Mouse (Mus musculus): ENCODE data around the gene Cpox.

The Cpox gene

DNA sequence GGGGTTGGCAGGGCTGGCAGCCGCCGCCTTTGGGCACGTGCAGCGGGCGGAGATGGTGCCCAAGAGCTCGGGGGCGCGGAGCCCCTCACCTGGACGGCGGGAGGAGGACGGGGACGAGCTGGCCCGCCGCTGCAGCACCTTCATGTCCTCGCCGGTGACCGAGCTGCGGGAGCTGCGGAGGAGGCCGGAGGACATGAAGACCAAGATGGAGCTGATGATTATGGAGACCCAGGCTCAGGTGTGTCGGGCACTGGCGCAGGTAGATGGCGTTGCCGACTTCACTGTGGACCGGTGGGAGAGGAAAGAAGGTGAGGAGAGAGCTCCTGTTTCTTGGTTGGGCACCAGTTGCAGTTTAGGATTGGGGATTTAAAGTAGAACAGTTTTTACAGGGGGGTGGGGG lies 551 bp downstream of the Cpox start:
- peak in 1 of 2 experiments; percentile 27 for DNase-seq

DNA sequence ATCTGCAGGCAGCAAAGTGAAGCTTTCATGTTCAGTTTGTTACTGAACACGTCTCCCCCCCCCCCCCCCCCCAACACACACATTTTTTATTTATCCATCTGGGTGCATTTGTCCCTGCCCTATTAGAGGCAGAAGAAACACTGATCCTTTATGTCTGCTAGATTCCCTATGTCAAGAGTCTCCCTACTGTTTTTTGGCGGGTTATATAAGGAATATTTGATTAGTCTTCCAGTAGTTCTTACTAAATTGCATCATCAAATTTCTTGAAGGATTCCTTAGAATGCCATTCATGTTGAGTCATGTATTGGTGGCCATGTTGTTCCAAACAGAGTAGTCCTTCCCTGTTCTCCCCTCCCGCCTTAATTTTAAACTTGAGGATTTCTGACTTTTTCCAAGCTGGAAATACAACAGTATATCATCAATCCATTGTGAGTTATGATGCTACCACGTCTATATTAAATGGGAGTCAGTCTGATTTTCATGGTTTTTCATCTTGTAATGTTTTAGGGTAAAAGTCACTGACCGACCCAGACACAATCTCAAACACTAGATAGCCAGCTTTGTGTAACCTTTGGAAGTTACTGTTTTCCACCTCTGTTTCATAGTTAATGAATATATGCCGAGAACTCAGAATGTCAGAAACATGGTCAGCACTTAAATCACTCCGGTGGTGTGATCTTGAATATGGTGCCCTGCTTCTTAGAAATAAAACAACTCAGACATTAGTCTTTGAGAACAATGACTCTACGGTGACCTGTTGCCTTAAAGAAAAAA lies 1.3 kb downstream of the Cpox start:
- peak in 1 of 2 experiments; percentile 29 for DNase-seq

DNA sequence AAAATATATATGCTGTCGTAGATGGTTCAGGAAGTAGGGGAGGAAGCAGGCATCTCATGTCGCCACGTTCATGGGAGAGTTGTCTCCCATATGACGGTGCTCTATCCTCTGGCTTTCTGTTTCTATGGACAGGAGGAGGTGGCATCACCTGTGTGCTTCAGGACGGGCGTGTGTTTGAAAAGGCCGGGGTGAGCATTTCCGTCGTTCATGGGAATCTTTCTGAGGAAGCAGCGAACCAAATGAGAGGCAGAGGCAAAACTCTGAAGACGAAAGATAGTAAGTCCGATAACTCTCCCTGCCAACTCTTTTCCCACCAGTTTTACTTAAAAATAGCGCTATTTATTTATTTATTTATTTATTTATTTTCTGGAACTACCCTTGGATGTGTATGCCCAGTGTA lies 2.3 kb downstream of the Cpox start:
- no peak for DNase-seq

- DNase-seq: peak; percentile 56 to 63
Measured at GRCm38 (mm10) chr16:58673811-58674410, 3.8 kb downstream of the Cpox start.

- peak; percentile 44 to 77 for DNase-seq
Measured at GRCm38 (mm10) chr16:58675256-58675655, 5.2 kb downstream of the Cpox start.

DNA sequence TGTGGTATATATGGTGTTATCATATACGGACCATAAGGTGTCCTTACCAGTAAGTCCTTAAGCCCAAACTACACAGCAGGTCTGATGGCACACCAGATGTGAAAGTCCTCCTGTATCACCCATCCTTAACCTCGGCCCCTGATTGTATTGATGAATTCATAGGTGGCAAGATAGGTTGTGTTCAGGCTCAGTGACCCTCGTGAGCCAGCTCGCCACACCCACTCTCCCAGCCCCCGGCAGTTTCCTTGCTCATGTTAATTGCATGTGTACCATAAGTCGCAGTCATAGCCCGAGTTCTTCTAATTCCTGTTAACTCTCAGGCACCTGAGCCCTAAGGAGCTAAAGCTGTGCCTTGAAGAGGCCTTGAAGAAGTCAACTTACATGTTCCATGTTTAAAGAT lies 6.1 kb downstream of the Cpox start:
- DNase-seq: no peak

- DNase-seq: no peak
Measured at GRCm38 (mm10) chr16:58676633-58677032, 6.5 kb downstream of the Cpox start.

DNA sequence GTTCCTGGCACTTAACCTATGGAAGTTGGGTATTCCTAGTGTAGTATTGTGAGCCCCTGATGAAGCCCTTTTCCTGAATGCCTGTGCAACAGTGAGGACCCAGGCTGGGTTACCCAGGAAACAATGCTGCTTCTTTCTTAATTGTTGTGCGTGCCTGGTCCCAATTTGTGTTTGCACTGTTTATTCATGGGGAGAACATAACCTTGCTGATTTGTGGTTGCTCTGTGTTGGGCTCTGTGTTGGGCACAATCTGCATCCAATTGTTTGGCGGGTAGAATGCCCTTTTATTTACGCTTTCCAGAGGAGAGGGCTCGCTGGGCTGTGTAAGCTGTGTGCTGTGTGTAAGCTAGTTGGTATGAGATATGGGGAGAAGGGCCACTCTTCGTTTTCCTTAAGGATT lies 7.4 kb downstream of the Cpox start:
- no peak for DNase-seq

- DNase-seq: no peak
Measured at GRCm38 (mm10) chr16:58678660-58679059, 8.6 kb downstream of the Cpox start.

- DNase-seq: no peak
Measured at GRCm38 (mm10) chr16:58682046-58682445, 12.0 kb downstream of the Cpox start.

- no peak for DNase-seq
Measured at GRCm38 (mm10) chr16:58682870-58683269, 12.8 kb downstream of the Cpox start.

- DNase-seq: no peak
Measured at GRCm38 (mm10) chr16:58683911-58684310, 13.8 kb downstream of the Cpox start.

GRCm38 (mm10) chr16:58684537-58684936 lies 14.4 kb downstream of the Cpox start:
- DNase-seq: no peak

DNA sequence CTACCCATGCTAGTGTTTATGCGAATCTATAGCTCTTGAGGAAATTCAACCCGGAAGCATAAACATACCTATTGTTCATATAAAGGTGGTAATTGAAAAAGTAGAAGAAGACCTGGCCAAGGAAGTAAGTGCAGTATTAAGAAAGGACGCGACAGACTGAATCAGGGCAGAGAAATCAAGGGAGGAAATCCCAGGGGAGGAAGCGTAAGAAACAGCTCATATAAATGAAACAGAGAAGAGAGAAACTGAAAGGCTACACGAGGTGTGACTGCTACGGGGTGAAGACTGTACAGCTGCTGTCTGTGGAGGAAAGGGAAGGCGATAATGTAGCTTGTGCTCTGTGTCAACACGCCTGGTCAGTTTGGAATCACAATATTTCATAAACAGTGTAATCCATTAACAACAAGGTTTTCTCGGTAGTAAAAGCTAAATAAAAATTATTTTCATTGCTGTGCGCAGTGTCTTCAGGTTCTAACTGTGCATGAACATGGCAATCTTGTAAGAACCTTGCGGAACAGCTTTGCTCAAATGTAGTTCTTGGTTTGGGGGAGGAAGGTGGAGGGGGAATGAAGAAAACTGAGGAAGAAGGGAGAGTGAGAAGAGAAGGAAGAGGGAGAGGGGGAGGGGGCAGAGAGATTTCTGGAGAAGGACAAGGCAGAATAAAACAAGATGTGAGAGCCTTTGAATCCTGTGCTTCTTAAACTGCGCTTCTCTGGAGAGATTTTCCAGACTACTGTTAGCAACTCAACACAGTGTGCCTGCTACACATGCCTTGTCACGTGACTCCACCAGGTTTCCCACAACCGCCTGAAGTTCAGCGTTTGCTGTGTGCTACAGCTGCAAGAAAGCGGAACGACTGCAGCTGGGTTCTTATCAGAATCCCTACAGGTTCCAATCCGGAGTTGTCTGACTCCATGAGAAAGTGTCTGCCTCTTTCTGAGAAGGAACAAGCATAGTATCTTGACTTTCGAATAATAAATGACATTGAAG lies 15.8 kb downstream of the Cpox start:
- no peak for DNase-seq

- no peak for DNase-seq
Measured at GRCm38 (mm10) chr16:58688534-58688933, 18.4 kb downstream of the Cpox start.

DNA sequence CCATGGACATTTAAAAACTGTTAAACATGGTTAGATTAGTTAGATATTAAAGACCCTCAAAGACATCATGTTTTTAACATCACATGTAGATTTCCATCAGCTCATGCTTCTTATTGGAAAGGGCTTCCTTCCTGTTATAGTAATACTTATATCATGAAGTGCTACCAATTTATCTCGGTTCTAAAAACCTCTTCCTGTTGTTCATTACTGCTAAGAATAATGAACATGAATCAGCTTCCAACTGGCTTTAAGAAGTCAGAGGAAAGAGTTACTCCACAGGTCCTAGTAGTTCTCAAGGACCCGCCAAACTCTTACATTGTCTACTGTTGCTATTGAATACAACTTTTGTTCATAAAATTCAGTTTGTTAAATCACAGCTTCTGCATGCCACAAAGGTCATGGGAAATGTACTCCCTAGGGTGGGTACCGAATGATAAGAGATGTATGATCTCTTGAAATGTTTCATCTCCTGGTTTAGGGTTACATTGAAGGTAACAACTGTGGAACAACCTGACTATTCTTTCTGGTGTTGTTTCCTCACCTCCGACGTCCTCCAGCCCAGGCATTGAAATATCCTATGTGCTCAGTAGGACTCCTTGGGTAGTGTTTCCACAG lies 19.6 kb downstream of the Cpox start:
- DNase-seq: no peak

DNA sequence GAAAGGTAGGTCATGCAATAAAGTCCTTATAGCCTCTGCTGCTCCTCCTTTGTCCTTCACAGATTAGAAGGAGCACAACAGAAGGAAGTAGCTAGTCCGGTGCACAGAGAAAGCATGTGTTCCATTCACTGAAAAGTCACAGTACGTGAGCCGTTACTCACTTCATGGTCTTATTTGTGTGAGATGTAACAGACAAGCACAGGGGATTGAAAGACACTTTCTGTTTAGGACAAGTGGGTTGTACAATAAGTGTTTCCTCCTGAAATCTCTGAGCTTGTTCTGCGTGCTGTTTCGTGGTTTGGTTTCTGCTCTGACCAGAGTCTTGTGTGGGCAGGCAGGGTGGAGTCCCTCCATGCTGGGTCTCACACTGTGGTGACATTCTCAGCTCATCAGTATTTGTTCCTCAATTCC lies 20.2 kb downstream of the Cpox start:
- DNase-seq: no peak

DNA sequence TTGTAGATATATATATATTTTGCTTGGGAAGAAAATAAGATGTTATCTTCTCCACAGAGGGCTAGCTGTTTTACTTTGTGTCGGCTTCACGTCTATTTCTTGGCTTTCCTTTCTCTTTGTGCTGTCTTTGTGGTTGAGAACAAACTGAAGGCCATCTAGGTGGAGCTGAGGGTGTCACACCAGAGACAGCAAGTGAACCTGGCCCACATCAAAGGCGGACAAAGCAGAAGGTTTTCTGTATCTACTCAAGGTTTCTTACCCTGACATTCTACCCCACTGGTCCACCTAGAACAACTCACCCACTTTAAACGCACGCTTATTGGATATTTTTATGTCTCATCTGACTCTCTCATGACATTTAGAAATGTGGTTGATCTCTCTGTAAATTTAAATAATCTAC lies 24.0 kb downstream of the Cpox start:
- DNase-seq: no peak

GRCm38 (mm10) chr16:58696796-58697195 lies 26.7 kb downstream of the Cpox start:
- no peak for DNase-seq

DNA sequence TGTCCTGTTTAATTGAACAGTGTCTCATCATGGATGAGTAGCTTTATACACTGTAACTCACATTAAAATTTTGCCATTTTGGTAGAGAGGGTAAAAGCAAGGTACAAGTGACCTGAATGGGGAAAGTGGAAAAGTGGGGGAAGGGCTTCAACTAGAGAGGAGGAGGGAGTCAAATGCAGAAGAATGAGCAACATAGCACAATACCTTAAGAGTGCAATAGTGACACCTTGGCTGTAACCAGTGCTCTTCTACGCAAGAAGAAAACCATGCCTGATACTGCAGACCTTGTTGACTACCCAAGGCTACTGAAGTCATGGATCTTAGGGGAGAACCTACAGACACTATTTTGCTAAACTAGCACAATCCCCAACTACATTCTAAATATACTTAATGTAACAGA lies 27.2 kb downstream of the Cpox start:
- no peak for DNase-seq

GRCm38 (mm10) chr16:58700174-58700573 lies 30.1 kb downstream of the Cpox start:
- no peak for DNase-seq

- DNase-seq: no peak
Measured at GRCm38 (mm10) chr16:58700816-58701424, 30.8 kb downstream of the Cpox start.

DNA sequence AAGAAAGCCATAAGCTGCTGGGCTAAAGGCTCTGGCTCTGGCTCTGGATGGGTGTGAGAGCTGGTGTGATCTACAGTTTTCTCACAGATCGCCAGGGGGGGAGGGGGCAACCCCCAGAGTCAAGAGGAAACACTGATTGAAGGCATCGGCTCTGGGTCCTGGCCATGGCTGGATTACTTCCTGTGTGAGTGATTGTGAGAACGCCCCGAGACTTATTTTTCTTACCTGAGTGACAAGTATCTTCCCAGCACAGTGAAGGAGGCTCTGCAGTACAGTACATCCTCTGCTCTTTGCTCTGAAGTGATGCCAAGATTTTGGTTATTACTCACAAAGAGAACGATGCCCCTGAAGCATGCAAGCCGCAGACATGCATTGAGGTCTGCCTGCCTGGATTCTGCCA lies 31.7 kb downstream of the Cpox start:
- DNase-seq: no peak
